Mouse (Mus musculus) liver, embryonic 14.5 days (tissue): Measurements from ENCODE around the gene Tsga10ip. TPM values are rescaled to one million over a fixed set of nuclear protein-coding genes. Genes with fewer than 3 reads are reported as not detected.

Experiments
- ATAC-seq: fragments of 200-750 bp; cut with Nextera tagmentation; 2 replicates; pipeline ENCODE4 v1.8.0; 2017; ENCODE audit warnings: moderate number of reproducible peaks, mild to moderate bottlenecking, moderate library complexity; ENCODE audit not compliant: insufficient read depth
- DNase-seq, 3 experiments: peaks; one replicate each; pipeline ENCODE4 v3.0.0-alpha.2; 2012 to 2013; ENCODE audit warnings: low read depth in 3 of 3, low spot score in 3 of 3
- H3K27ac ChIP-seq: fragments of 300-500 bp; sonication (generic); 2 replicates; pipeline ENCODE4 v1.5.1; 2014; ENCODE audit warnings: moderate library complexity, mild to moderate bottlenecking, control low read depth, inconsistent platforms
- H3K27me3 ChIP-seq: fragments of 300-500 bp; sonication (generic); 2 replicates; pipeline ENCODE4 v1.6.1; 2014; ENCODE audit warnings: mild to moderate bottlenecking, low read length, moderate library complexity; ENCODE audit not compliant: control insufficient read depth, insufficient read depth
- H3K36me3 ChIP-seq: fragments of 300-500 bp; sonication (generic); replicated peaks from 2 replicates; pipeline ENCODE4 v1.6.1; 2014; ENCODE audit warnings: low read depth; ENCODE audit not compliant: control insufficient read depth, insufficient read depth
- H3K4me1 ChIP-seq, 2 experiments: fragments of 200-500 bp in 1 of 2; fragments of 300-500 bp in 1 of 2; sonication (generic) in 1 of 2; replicated peaks; 2 replicates each; pipeline ENCODE4 v1.6.1; 2012 to 2014; ENCODE audit warnings: antibody characterized with exemption in 1 of 2, inconsistent platforms in 1 of 2, low read length in 1 of 2; ENCODE audit not compliant: control insufficient read depth in 2 of 2, insufficient read depth in 2 of 2
- H3K4me2 ChIP-seq: fragments of 300-500 bp; sonication (generic); 2 replicates; pipeline ENCODE4 v1.6.1; 2014; ENCODE audit warnings: low read depth, mild to moderate bottlenecking, control low read depth, moderate library complexity
- H3K4me3 ChIP-seq, 2 experiments: fragments of 200-500 bp in 1 of 2; fragments of 300-500 bp in 1 of 2; sonication (generic) in 1 of 2; 2 replicates each; pipeline ENCODE4 v1.5.1; 2012 to 2014; ENCODE audit warnings: low read depth in 2 of 2, low read length in 2 of 2, mild to moderate bottlenecking in 2 of 2, control low read depth in 1 of 2, inconsistent platforms in 1 of 2, moderate library complexity in 1 of 2; ENCODE audit not compliant: insufficient read depth in 1 of 2
- H3K9ac ChIP-seq: fragments of 300-500 bp; sonication (generic); replicated peaks from 2 replicates; pipeline ENCODE4 v1.6.1; 2014; ENCODE audit warnings: mild to moderate bottlenecking, control low read depth, moderate library complexity
- H3K9me3 ChIP-seq: fragments of 300-500 bp; sonication (generic); 2 replicates; pipeline ENCODE4 v1.6.1; 2016; ENCODE audit warnings: low read length, mixed read lengths; ENCODE audit not compliant: control insufficient read depth
- CTCF ChIP-seq: IDR thresholded peaks from 2 replicates; pipeline ENCODE4 v1.5.1; 2016; ENCODE audit warnings: antibody characterized with exemption, low read depth, control low read depth
- EP300 ChIP-seq: IDR thresholded peaks from 2 replicates; pipeline ENCODE4 v1.6.1; 2016; ENCODE audit warnings: antibody characterized with exemption, low read depth
- WGBS: fragments of 180-500 bp; shearing (Covaris S2); extraction: QIAGEN DNeasy Blood & Tissue Kit; methylation state at CpG from one replicate; pipeline ENCODE4 v1.1.7; 2014; ENCODE audit not compliant: insufficient replicate concordance; 5-methylcytosine and 5-hydroxymethylcytosine counted together
- polyA plus RNA-seq, 2 experiments: library from polyadenylated mRNA; depleted of rRNA in 1 of 2; stranded (reverse) in 1 of 2; unstranded in 1 of 2; fragments of >200 nt; fragmentation: Nextera tagmentation in 1 of 2; extraction: Ambion mirVana in 1 of 2; gene quantifications; 2 replicates each; pipeline versions ENCODE4 v1.2.1 to v1.2.3; 2012 to 2014

Tsga10ip gene
- polyA plus RNA-seq, 2 experiments: 0.09 TPM; not detected in 1

DNA sequence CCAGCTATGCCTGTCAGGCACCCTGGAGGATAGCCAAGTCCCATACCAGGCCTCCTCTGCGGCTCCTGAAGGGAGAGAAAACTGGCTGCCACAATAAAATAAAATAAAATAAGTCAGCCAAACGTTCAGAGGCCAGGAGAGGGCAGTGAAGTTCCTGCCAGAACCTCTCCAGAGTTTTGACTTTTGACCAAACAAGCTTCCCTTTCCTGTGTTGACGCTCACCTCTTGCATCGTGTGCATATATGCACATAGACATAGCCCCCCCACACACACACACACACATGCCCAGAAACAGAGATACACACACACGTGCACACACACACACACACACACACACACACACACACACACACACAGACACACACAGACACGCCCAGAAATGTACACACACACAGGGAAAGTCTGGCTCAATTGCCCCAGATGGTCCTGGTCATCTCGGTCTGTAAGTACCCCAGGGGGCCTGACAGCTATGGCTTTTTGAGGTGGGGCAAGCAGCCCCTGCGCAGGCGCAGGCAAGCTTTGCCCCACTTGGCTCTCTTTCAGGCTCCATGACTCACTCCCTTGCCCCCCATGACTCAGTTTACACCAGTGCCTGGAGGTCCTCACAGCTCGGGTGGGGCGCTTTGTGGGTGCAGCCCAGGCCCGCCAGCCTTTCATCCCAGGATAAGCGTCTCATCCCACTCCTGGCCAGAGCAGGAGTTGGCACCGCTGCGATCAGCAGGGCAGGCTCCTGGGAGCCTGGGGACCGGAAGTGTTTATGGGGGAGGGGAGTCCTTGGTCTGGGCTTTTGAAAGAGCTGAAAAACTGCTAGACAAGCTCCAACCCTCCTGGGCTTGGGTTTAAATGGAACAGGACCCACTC lies 30.9 kb upstream of the Tsga10ip start:
- peaks cover 0 to 4% of the 10 kb centered on the region in 2 experiments; a peak in 2 of 4 replicates for H3K4me1 ChIP-seq
- no peaks in the 10 kb centered on the region for H3K27me3 ChIP-seq
- peak overlapping the region; percentile 50 for H3K9ac ChIP-seq
- no peaks in the 10 kb centered on the region for H3K9me3 ChIP-seq
- no peak for TF ChIP-seq EP300
- peak; percentile 55 for TF ChIP-seq CTCF
- 5% methylated on average over 16 of the region's 16 CpGs for WGBS
- no peaks in the 10 kb centered on the region for H3K36me3 ChIP-seq
- peak overlapping the region; percentile 68 for H3K4me2 ChIP-seq
- DNase-seq (no peak), ATAC-seq (peak; percentile 50)
- H3K27ac ChIP-seq: no peak overlapping the region
- peak overlapping the region; percentile 26 to 45 for H3K4me3 ChIP-seq

DNA sequence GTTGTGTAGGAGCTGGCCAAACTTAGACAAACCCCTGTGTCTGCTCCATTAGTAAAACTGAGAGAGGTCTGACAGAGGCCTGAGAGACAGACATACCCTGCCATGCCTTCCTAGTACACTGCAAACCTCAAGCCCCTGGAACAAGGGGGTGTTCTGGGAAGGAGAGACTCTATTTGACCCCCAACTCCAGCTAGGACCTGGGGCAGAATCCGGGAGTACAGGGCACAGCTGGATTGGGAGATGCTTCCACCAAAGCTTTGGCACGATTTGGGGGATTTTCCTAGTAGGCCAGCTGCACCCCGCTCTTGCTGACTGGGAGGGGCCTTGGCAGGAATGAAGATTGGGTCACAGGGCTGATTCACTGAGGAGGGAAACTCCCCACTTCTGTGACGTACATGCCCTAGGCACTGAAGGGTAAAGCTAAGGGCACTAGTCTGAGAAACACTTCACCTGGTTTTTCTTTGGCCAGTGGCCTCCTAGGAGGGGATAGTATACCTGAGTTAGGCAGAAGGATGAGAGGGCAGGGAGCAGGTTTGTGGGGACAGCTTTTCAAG lies 29.7 kb upstream of the Tsga10ip start:
- ATAC-seq (no peak), DNase-seq (no peak)
- peaks cover 0 to 4% of the 10 kb centered on the region in 2 experiments; a peak in 2 of 4 replicates for H3K4me1 ChIP-seq
- H3K27me3 ChIP-seq: no peaks in the 10 kb centered on the region
- H3K9me3 ChIP-seq: no peaks in the 10 kb centered on the region
- TF ChIP-seq EP300: no peak
- no peak for TF ChIP-seq CTCF
- H3K9ac ChIP-seq: no peak overlapping the region
- H3K36me3 ChIP-seq: peaks cover 3% of the 10 kb centered on the region
- H3K27ac ChIP-seq: no peak overlapping the region
- WGBS: 61% methylated on average over 4 of the region's 4 CpGs
- no peak overlapping the region for H3K4me3 ChIP-seq
- H3K4me2 ChIP-seq: no peak overlapping the region

DNA sequence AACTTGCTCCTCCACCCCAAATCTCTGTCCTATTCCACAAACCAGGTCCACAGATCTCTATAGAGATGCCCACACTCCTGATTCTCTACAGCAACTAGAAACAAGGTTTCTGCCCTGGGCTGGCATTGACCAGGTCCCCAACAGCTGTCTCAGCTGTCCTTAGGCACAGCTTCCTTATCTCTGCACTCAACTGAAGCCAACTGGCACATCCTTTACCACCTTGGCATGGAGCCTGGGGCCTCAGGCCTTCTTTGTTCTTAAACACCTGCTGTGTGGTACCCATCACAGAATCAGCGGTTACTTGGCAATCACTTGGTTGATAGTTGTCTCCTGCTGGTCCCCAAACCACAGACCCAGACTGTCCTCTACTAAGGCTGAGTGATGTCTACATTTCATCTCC lies 28.1 kb upstream of the Tsga10ip start:
- Histone ChIP-seq H3K27me3 (no peaks in the 10 kb centered on the region), H3K4me2 (no peak overlapping the region), H3K4me3 (no peak overlapping the region), H3K9me3 (no peaks in the 10 kb centered on the region), H3K9ac (no peak overlapping the region), H3K27ac (no peak overlapping the region), H3K4me1 (peaks cover 4 to 7% of the 10 kb centered on the region in 2 experiments; a peak in 3 of 4 replicates), H3K36me3 (peaks cover 4% of the 10 kb centered on the region)
- no peak for ATAC-seq
- DNase-seq: no peak
- WGBS: 79% methylated on average over 1 of the region's 1 CpGs
- TF ChIP-seq EP300 (no peak), CTCF (no peak)

DNA sequence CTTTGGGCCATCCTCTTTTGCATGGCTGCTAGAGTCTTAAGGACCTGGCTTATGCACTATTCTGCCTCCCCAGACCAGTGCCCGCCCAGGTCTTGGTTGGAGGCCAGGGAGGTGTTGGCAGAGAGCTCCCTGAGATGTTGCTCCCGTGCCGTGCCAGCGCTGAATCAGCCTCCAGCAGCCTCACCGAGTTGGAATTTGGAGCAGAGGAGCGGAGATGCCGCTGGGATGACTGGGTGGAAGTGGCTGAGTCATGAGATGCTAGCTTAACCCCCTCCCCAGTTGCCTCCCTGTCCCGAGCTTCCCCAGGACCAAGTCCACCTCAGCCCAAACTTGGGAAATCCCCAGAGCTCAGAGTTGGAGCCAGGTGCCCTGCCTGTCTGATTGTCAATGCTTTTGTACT lies 27.5 kb upstream of the Tsga10ip start:
- Histone ChIP-seq H3K4me1 (peaks cover 4 to 7% of the 10 kb centered on the region in 2 experiments; a peak in 3 of 4 replicates), H3K9me3 (no peaks in the 10 kb centered on the region), H3K27me3 (no peaks in the 10 kb centered on the region), H3K36me3 (peaks cover 4% of the 10 kb centered on the region), H3K27ac (no peak overlapping the region), H3K4me2 (no peak overlapping the region), H3K4me3 (no peak overlapping the region), H3K9ac (no peak overlapping the region)
- no peak for TF ChIP-seq EP300
- TF ChIP-seq CTCF: no peak
- no peak for ATAC-seq
- DNase-seq: no peak
- WGBS: 69% methylated on average over 8 of the region's 8 CpGs

DNA sequence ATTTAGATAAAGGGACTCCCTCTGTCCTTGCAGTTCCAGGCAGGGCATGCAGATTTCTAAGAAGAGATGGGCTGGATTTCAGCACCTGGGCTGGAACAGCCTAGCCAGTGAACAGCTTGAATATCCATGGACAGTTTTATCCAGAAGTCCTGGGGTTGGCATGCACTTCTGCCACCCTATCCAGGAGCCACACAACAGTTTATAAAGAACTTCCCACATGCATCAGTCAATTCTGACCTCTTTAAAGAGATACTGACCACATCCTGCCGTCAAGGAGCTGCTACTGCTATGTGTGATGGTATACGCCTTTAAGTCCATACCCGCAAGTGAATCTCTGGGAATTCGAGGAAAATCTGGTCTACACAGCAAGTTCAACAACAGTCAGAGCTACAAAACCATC lies 26.9 kb upstream of the Tsga10ip start:
- ATAC-seq (no peak), DNase-seq (no peak)
- Histone ChIP-seq H3K9me3 (no peaks in the 10 kb centered on the region), H3K27me3 (no peaks in the 10 kb centered on the region), H3K36me3 (peaks cover 4% of the 10 kb centered on the region), H3K4me3 (no peak overlapping the region), H3K27ac (no peak overlapping the region), H3K4me2 (no peak overlapping the region), H3K9ac (no peak overlapping the region), H3K4me1 (peaks cover 4 to 7% of the 10 kb centered on the region in 2 experiments; a peak in 3 of 4 replicates)
- 64% methylated on average over 4 of the region's 4 CpGs for WGBS
- TF ChIP-seq CTCF: no peak
- no peak for TF ChIP-seq EP300
